Mouse (Mus musculus): ENCODE results near the gene Aunip. TPM values are rescaled to one million over a fixed set of nuclear protein-coding genes. Genes with fewer than 3 reads are reported as not detected.
A peak's percentile ranks its signal among the peaks of the same experiment; 100 is the strongest.

Gene Aunip
- polyA plus RNA-seq, 1 experiment from 2014 or later = 19.3 TPM

DNA sequence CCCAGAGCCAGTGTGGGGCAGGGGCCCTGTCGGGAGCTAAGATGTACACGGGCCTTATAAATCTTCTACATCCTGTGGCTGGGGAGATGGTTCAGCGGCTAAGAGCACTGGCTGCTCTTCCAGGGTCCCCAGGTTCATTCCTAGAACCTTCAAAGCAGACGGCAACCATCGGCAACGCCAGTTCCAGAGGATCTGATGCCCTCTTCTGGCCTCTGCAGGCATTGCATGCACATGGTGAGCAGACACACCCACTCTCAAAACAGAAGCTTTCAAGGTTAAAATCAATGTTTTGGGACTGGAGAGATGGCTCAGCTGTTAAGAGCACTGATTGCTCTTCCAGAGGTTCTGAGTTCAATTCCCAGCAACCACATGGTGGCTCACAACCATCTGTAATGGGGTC lies 58.4 kb downstream of the Aunip start:
- WGBS = 79% methylated on average over 6 of the region's 6 CpGs
- no peak overlapping the region for H3K27ac ChIP-seq
- H3K36me3 ChIP-seq = peaks cover 19% of the 10 kb centered on the region
- peaks cover 27% of the 10 kb centered on the region for H3K4me1 ChIP-seq (replicated peaks)
- no peaks in the 10 kb centered on the region for H3K27me3 ChIP-seq (ENCODE audit: insufficient read depth, poor library complexity, severe bottlenecking)
- H3K4me3 ChIP-seq = no peak overlapping the region
- no peak for DNase-seq (ENCODE audit: low spot score)
- 0 out of 2 replicates have a peak, but pooled peaks cover 3% of the 10 kb centered on the region for H3K9me3 ChIP-seq

DNA sequence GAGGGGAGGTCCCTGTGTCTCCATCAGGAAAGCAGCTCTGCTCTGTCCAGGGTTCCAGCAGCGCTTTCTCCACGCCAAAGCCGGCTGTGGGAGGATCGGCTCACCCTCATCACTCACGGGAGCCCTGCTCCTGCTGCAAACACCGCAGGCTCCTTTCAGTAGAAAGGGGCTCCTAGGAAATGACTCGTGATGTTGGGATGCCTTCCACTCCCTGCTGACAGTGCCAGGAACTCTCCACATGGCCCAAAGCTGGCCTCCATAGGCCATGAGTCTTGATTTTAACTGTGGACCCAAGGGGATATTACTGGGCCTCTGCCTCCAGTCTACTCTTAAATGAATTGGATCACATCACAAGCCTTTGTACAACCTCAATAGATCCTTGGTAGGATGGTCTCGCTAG lies 59.0 kb downstream of the Aunip start:
- no peak for DNase-seq (ENCODE audit: low spot score)
- no peak overlapping the region for H3K27ac ChIP-seq
- H3K4me3 ChIP-seq = no peak overlapping the region
- 0 out of 2 replicates have a peak, but pooled peaks cover 3% of the 10 kb centered on the region for H3K9me3 ChIP-seq
- H3K27me3 ChIP-seq (ENCODE audit: insufficient read depth, poor library complexity, severe bottlenecking) = no peaks in the 10 kb centered on the region
- H3K36me3 ChIP-seq = peaks cover 12% of the 10 kb centered on the region
- peaks cover 27% of the 10 kb centered on the region for H3K4me1 ChIP-seq (replicated peaks)
- WGBS = 77% methylated on average over 8 of the region's 8 CpGs

DNA sequence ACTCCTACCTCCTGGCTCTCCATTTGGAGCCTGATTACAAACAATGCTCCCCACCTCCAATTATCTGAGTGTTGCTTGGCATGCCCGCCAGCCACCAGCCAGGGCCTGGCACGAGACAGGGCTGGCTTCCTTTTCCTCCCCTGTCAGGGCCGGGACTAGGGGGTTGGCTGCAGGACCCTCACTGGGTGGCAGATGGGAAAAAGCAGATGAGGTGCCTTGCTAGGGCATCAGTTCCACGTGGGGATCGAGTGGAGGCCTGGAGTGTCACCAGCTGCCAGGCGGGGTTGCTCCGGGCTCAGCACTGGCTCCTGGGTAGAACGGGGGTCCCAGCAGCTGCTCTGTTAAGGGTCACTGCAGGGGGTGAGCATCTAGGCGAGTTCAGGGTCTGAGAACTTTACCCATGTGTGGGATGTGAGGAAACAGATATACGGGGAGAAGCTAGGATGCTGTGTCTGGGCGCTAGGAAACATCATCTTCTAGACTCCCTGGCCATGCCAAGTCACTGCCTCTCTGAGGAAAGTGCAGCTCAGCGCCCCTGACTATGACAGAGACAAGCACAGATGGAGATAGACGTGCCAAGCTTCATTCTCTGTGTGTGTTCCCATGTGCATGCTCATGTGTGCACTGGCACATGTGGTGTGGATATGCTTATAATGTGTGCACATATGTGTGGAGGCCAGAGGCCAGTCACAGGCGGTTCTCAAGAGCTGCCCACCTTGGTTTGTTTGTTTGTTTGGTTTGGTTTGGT lies 60.1 kb downstream of the Aunip start:
- Histone ChIP-seq H3K9me3 (0 out of 2 replicates have a peak, but pooled peaks cover 3% of the 10 kb centered on the region), H3K27me3 (ENCODE audit: insufficient read depth, poor library complexity, severe bottlenecking) (no peaks in the 10 kb centered on the region), H3K27ac (peak overlapping the region; percentile 26; the same call in 1 of the 2 replicates), H3K4me3 (no peak overlapping the region), H3K4me1 (replicated peaks) (peaks cover 35% of the 10 kb centered on the region), H3K36me3 (peaks cover 3% of the 10 kb centered on the region; the same call in 1 of the 2 replicates)
- WGBS = 70% methylated on average over 14 of the region's 14 CpGs
- DNase-seq (ENCODE audit: low spot score) = no peak

DNA sequence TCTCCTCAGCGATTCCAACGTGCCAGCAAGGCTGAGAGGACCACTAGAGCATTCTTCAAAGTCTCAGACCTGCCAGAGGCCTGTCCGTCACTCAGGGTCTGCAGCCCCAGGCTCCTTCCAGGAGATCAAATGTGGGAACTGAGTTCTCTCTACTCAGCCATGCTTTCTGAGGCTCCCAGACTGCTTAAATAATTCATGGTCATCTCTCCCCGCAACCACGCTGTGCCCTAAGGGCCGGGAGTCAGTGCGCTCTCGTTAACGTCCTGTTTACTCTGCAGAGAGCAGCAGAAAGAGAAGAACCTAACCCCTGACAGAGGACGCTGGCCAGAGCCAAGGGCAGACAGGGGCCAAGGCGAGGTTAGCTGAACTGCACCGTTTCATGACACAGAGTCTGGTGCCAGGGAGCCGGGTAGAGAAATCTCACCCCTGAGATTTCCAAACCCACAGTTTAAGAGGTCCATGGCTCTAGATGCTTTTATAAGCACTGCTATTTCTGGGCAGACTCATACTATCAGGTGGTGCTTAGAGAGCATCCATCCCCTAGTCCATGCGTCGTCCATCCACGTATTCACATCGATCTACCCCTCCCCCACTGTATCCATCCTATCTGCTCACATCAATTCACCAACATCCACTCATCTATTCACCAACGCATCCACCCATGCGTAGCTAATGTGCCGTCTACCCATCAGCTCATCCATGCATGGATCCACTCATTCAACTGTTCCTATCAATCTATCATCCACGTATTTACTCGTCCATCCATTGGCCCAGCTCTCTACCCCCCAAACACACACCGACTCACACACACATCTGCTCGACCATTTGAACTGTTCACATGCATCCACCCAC lies 61.9 kb downstream of the Aunip start:
- DNase-seq (ENCODE audit: low spot score) = no peak

More for the DNA sequence above, 61.9 kb downstream of the Aunip start:
- WGBS = 83% methylated on average over 24 of the region's 24 CpGs
- Histone ChIP-seq H3K4me1 (replicated peaks) (peaks cover 32% of the 10 kb centered on the region), H3K36me3 (no peaks in the 10 kb centered on the region), H3K4me3 (no peak overlapping the region), H3K27ac (no peak overlapping the region), H3K9me3 (0 out of 2 replicates have a peak, but pooled peaks cover 3% of the 10 kb centered on the region), H3K27me3 (ENCODE audit: insufficient read depth, poor library complexity, severe bottlenecking) (no peaks in the 10 kb centered on the region)

Other genes starting within 250 kb of the Aunip start
- 18.1 and 18.8 TPM in 2 replicates for gene Pdik1l, start 223.1 kb upstream of the Aunip start, polyA plus RNA-seq (2016; fragmentation: Nextera tagmentation; extraction: Ambion mirVana)
- 0.51 and 0.56 TPM in 2 replicates for gene Trim63, start 195.9 kb upstream of the Aunip start, polyA plus RNA-seq (2016; fragmentation: Nextera tagmentation; extraction: Ambion mirVana)
- 0.10 TPM in 1 of 2 replicates, not detected in the other for gene Slc30a2, start 167.8 kb upstream of the Aunip start, polyA plus RNA-seq (2016; fragmentation: Nextera tagmentation; extraction: Ambion mirVana)
- 0.25 and 0.63 TPM in 2 replicates for gene Extl1, start 127.1 kb upstream of the Aunip start, polyA plus RNA-seq (2016; fragmentation: Nextera tagmentation; extraction: Ambion mirVana)
- gene Pafah2, start 114.7 kb upstream of the Aunip start, polyA plus RNA-seq (2016; fragmentation: Nextera tagmentation; extraction: Ambion mirVana) = 7.9 and 9.5 TPM in 2 replicates
- gene Stmn1, start 42.7 kb upstream of the Aunip start, polyA plus RNA-seq (2016; fragmentation: Nextera tagmentation; extraction: Ambion mirVana) = 2,849 and 3,914 TPM in 2 replicates
- gene Paqr7, start 14.3 kb upstream of the Aunip start, polyA plus RNA-seq (2016; fragmentation: Nextera tagmentation; extraction: Ambion mirVana) = 3.1 and 4.3 TPM in 2 replicates
- gene Mtfr1l, start 24.4 kb downstream of the Aunip start, polyA plus RNA-seq (2016; fragmentation: Nextera tagmentation; extraction: Ambion mirVana) = 115 and 125 TPM in 2 replicates
- gene Selenon, start 41.2 kb downstream of the Aunip start, polyA plus RNA-seq (2016; fragmentation: Nextera tagmentation; extraction: Ambion mirVana) = 8.6 and 10.3 TPM in 2 replicates
- gene Man1c1, start 193.3 kb downstream of the Aunip start, polyA plus RNA-seq (2016; fragmentation: Nextera tagmentation; extraction: Ambion mirVana) = 3.7 and 4.1 TPM in 2 replicates

Measured in hindbrain, embryonic 10.5 days (tissue).